Mouse (Mus musculus) hindbrain, embryonic 16.5 days (tissue): ENCODE data around the gene Slc46a1. TPM values are rescaled to one million over a fixed set of nuclear protein-coding genes. Genes with fewer than 3 reads are reported as not detected.
A peak's percentile ranks its signal among the peaks of the same experiment; 100 is the strongest.

Experiments
- ATAC-seq: fragments of 200-750 bp; cut with Nextera tagmentation; 2 replicates; pipeline ENCODE4 v1.8.0; 2017; ENCODE audit warnings: moderate TSS enrichment, moderate library complexity
- H3K27ac ChIP-seq: fragments of 300-500 bp; sonication (generic); 2 replicates; pipeline ENCODE4 v1.5.1; 2014; ENCODE audit warnings: low read depth, mild to moderate bottlenecking, control low read depth, low read length, moderate library complexity
- H3K27me3 ChIP-seq: fragments of 300-500 bp; sonication (generic); replicated peaks from 2 replicates; pipeline ENCODE4 v1.6.1; 2014; ENCODE audit warnings: low read length; ENCODE audit not compliant: control insufficient read depth, insufficient read depth
- H3K36me3 ChIP-seq: fragments of 300-500 bp; sonication (generic); 2 replicates; pipeline ENCODE4 v1.6.1; 2014; ENCODE audit warnings: mild to moderate bottlenecking, low read length, moderate library complexity, mixed read lengths; ENCODE audit not compliant: control insufficient read depth, insufficient read depth
- H3K4me1 ChIP-seq: fragments of 300-500 bp; sonication (generic); 2 replicates; pipeline ENCODE4 v1.6.1; 2014; ENCODE audit warnings: low read depth, low read length; ENCODE audit not compliant: control insufficient read depth, insufficient read depth
- H3K4me2 ChIP-seq: fragments of 300-500 bp; sonication (generic); 2 replicates; pipeline ENCODE4 v1.6.1; 2014; ENCODE audit warnings: mild to moderate bottlenecking, low read length, control low read depth, moderate library complexity
- H3K4me3 ChIP-seq: fragments of 300-500 bp; sonication (generic); 2 replicates; pipeline ENCODE4 v1.5.1; 2014; ENCODE audit warnings: mild to moderate bottlenecking, low read length, control low read depth, moderate library complexity
- H3K9ac ChIP-seq: fragments of 300-500 bp; sonication (generic); 2 replicates; pipeline ENCODE4 v1.6.1; 2014; ENCODE audit warnings: low read depth, mild to moderate bottlenecking, control low read depth, low read length, moderate library complexity
- H3K9me3 ChIP-seq: fragments of 300-500 bp; sonication (generic); 2 replicates; pipeline ENCODE4 v1.6.1; 2014; ENCODE audit warnings: mild to moderate bottlenecking, low read length, moderate library complexity; ENCODE audit not compliant: control insufficient read depth
- WGBS: fragments of 180-500 bp; shearing (Covaris S2); extraction: QIAGEN DNeasy Blood & Tissue Kit; methylation state at CpG from one replicate; pipeline ENCODE4 v1.1.7; 2014; 5-methylcytosine and 5-hydroxymethylcytosine counted together
- polyA plus RNA-seq: library from polyadenylated mRNA; unstranded; fragments of >200 nt; fragmentation: Nextera tagmentation; extraction: Ambion mirVana; gene quantifications from 2 replicates; pipeline ENCODE4 v1.2.1, GENCODE M21; 2015

Slc46a1 gene
- polyA plus RNA-seq, 1 experiment from 2014 or later, result 27.8 TPM

- Histone ChIP-seq H3K9me3 (no peaks in the 10 kb centered on the region), H3K4me3 (peak overlapping the region; percentile 80), H3K36me3 (no peaks in the 10 kb centered on the region), H3K27ac (peak overlapping the region; percentile 93; the same call in 1 of the 2 replicates), H3K4me2 (peak overlapping the region; percentile 73), H3K4me1 (peaks cover 18% of the 10 kb centered on the region), H3K27me3 (peaks cover 3% of the 10 kb centered on the region; the same call in 1 of the 2 replicates), H3K9ac (peak overlapping the region; percentile 86)
- 7% methylated on average over 6 of the region's 6 CpGs for WGBS
- ATAC-seq, result no peak
Observed at GRCm38 (mm10) chr11:78495904-78496303, 30.4 kb downstream of the Slc46a1 start.

GRCm38 (mm10) chr11:78497071-78497541 is 31.6 kb downstream of the Slc46a1 start:
- WGBS, result under 1% methylated on average over 44 of the region's 44 CpGs
- Histone ChIP-seq H3K4me3 (peak overlapping the region; percentile 80), H3K9ac (peak overlapping the region; percentile 86), H3K4me1 (peaks cover 15% of the 10 kb centered on the region), H3K27ac (peak overlapping the region; percentile 93), H3K9me3 (no peaks in the 10 kb centered on the region), H3K36me3 (no peaks in the 10 kb centered on the region), H3K4me2 (peak overlapping the region; percentile 73), H3K27me3 (peaks cover 3% of the 10 kb centered on the region; the same call in 1 of the 2 replicates)
- peak; percentile 86 for ATAC-seq

- peak within 1 kb of the TSS; percentile 73 for H3K4me2 ChIP-seq
- peaks cover 15% of the 10 kb centered on the region for H3K4me1 ChIP-seq
- H3K27ac ChIP-seq, result peak within 1 kb of the TSS; percentile 93
- peak within 1 kb of the TSS; percentile 86 for H3K9ac ChIP-seq
- peak within 1 kb of the TSS; percentile 80 for H3K4me3 ChIP-seq
- H3K9me3 ChIP-seq, result no peaks in the 10 kb centered on the region
- WGBS, result 3% methylated on average over 36 of the region's 36 CpGs
- ATAC-seq, result peak; percentile 96
- H3K27me3 ChIP-seq, result peaks cover 3% of the 10 kb centered on the region; the same call in 1 of the 2 replicates
- no peaks in the 10 kb centered on the region for H3K36me3 ChIP-seq
Observed at GRCm38 (mm10) chr11:78497544-78498522, 32.3 kb downstream of the Slc46a1 start, which contains the start of gene Sarm1. Gene Sarm1 (minus strand): TSS chr11:78497754.

- H3K4me1 ChIP-seq, result peaks cover 15% of the 10 kb centered on the region
- ATAC-seq, result no peak
- peak within 1 kb of the TSS; percentile 80 for H3K4me3 ChIP-seq
- H3K27me3 ChIP-seq, result peaks cover 3% of the 10 kb centered on the region; the same call in 1 of the 2 replicates
- no peaks in the 10 kb centered on the region for H3K36me3 ChIP-seq
- peak within 1 kb of the TSS; percentile 93 for H3K27ac ChIP-seq
- WGBS, result 51% methylated on average over 7 of the region's 7 CpGs
- peak within 1 kb of the TSS; percentile 73 for H3K4me2 ChIP-seq
- H3K9ac ChIP-seq, result peak within 1 kb of the TSS; percentile 86
- no peaks in the 10 kb centered on the region for H3K9me3 ChIP-seq
Observed at GRCm38 (mm10) chr11:78499004-78499403, 33.5 kb downstream of the Slc46a1 start, which contains the start of gene Vtn. Gene Vtn (plus strand): TSS chr11:78499091.

GRCm38 (mm10) chr11:78499543-78499942 is 34.0 kb downstream of the Slc46a1 start:
- WGBS, result 57% methylated on average over 16 of the region's 16 CpGs
- H3K9ac ChIP-seq, result no peak overlapping the region
- no peak overlapping the region for H3K27ac ChIP-seq
- H3K9me3 ChIP-seq, result no peaks in the 10 kb centered on the region
- no peaks in the 10 kb centered on the region for H3K36me3 ChIP-seq
- peaks cover 3% of the 10 kb centered on the region; the same call in 1 of the 2 replicates for H3K27me3 ChIP-seq
- ATAC-seq, result no peak
- peaks cover 15% of the 10 kb centered on the region for H3K4me1 ChIP-seq
- H3K4me3 ChIP-seq, result peak overlapping the region; percentile 10
- H3K4me2 ChIP-seq, result no peak overlapping the region

- no peak overlapping the region for H3K27ac ChIP-seq
- no peaks in the 10 kb centered on the region for H3K9me3 ChIP-seq
- H3K9ac ChIP-seq, result no peak overlapping the region
- no peaks in the 10 kb centered on the region for H3K36me3 ChIP-seq
- peaks cover 3% of the 10 kb centered on the region; the same call in 1 of the 2 replicates for H3K27me3 ChIP-seq
- peaks cover 13% of the 10 kb centered on the region for H3K4me1 ChIP-seq
- ATAC-seq, result no peak
- H3K4me3 ChIP-seq, result no peak overlapping the region
- WGBS, result 79% methylated on average over 9 of the region's 9 CpGs
- peak overlapping the region; percentile 14 for H3K4me2 ChIP-seq
Observed at GRCm38 (mm10) chr11:78500623-78501202, 35.2 kb downstream of the Slc46a1 start.

GRCm38 (mm10) chr11:78501529-78501928 is 36.0 kb downstream of the Slc46a1 start:
- Histone ChIP-seq H3K9ac (no peak overlapping the region), H3K4me3 (no peak overlapping the region), H3K4me1 (peaks cover 5% of the 10 kb centered on the region), H3K27ac (no peak overlapping the region), H3K27me3 (peaks cover 3% of the 10 kb centered on the region; the same call in 1 of the 2 replicates), H3K9me3 (no peaks in the 10 kb centered on the region), H3K4me2 (no peak overlapping the region), H3K36me3 (peaks cover under 1% of the 10 kb centered on the region; the same call in 1 of the 2 replicates)
- WGBS, result 81% methylated on average over 20 of the region's 20 CpGs
- no peak for ATAC-seq

- ATAC-seq, result no peak
- Histone ChIP-seq H3K4me2 (no peak within 1 kb of the TSS), H3K27me3 (peaks cover 3% of the 10 kb centered on the region; the same call in 1 of the 2 replicates), H3K9ac (no peak within 1 kb of the TSS; the same call in 1 of the 2 replicates), H3K9me3 (no peaks in the 10 kb centered on the region), H3K4me1 (peaks cover under 1% of the 10 kb centered on the region; the same call in 1 of the 2 replicates), H3K4me3 (no peak within 1 kb of the TSS), H3K36me3 (peaks cover 15% of the 10 kb centered on the region; the same call in 1 of the 2 replicates), H3K27ac (no peak within 1 kb of the TSS)
- 65% methylated on average over 7 of the region's 7 CpGs for WGBS
Observed at GRCm38 (mm10) chr11:78502909-78503650, 37.6 kb downstream of the Slc46a1 start, which contains the start of gene Sebox. Gene Sebox (plus strand): TSS chr11:78503447.
